Mouse (Mus musculus) right cerebral cortex, postnatal 36 days (tissue): ENCODE results near the gene Rps6kl1.

Experiments used
- DNase-seq, 2 experiments: peaks; one replicate each; pipeline ENCODE4 v3.0.0; 2022; ENCODE audit warnings: low spot score in 2 of 2, mixed read lengths in 1 of 2

Rps6kl1 gene

GRCm38 (mm10) chr12:85108643-85109042 lies 42.4 kb downstream of the Rps6kl1 start:
- DNase-seq, result no peak

GRCm38 (mm10) chr12:85106292-85106691 lies 44.8 kb downstream of the Rps6kl1 start:
- no peak for DNase-seq

- DNase-seq, result no peak
These were observed 46.3 kb downstream of the Rps6kl1 start for GRCm38 (mm10) chr12:85104789-85105188.

- no peak for DNase-seq
These were observed 48.0 kb downstream of the Rps6kl1 start for GRCm38 (mm10) chr12:85103096-85103495.

GRCm38 (mm10) chr12:85101521-85102106 lies 49.5 kb downstream of the Rps6kl1 start:
- DNase-seq, result no peak

GRCm38 (mm10) chr12:85101001-85101400 lies 50.1 kb downstream of the Rps6kl1 start:
- no peak for DNase-seq

GRCm38 (mm10) chr12:85095859-85096258 lies 55.2 kb downstream of the Rps6kl1 start:
- no peak for DNase-seq

- DNase-seq, result no peak
These were observed 55.9 kb downstream of the Rps6kl1 start for GRCm38 (mm10) chr12:85095146-85095545.

GRCm38 (mm10) chr12:85094706-85095105 lies 56.4 kb downstream of the Rps6kl1 start:
- no peak for DNase-seq

- DNase-seq, result peak; percentile 42 to 65
These were observed 57.1 kb downstream of the Rps6kl1 start for GRCm38 (mm10) chr12:85094010-85094409.

- peak; percentile 36 to 43 for DNase-seq
These were observed 58.9 kb downstream of the Rps6kl1 start for GRCm38 (mm10) chr12:85092214-85092613.

GRCm38 (mm10) chr12:85091190-85091589 lies 59.9 kb downstream of the Rps6kl1 start:
- no peak for DNase-seq

GRCm38 (mm10) chr12:85087845-85088244 lies 63.2 kb downstream of the Rps6kl1 start:
- no peak for DNase-seq
